Mouse (Mus musculus): ENCODE results near the gene Ddn. TPM values are rescaled to one million over a fixed set of nuclear protein-coding genes. Genes with fewer than 3 reads are reported as not detected.

Ddn gene
- not detected in 2 replicates for total RNA-seq (2014; fragmentation: Nextera tagmentation)
- not detected in 2 replicates for total RNA-seq (2017)

DNA sequence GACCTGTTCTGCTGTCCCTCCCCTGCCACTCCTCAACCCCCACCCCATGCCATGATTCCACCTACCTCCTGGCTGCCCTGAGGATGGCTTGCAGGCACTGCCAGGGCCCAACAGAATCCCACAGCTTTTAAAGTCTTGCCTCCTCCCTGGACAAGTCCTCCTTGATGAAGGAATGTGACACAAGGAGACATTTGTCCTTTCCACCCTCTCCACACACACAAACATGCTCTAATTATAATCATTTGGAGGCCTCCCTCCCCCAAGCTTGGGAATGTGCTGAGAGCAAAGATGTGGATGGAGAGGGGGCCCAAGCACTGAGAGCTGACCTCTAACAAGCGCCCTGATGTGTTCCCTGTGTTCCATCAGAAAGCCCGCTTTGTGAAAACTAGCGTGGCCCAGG lies at the start of gene Ddn:
Ddn (minus strand) TSS at position 101 of the 400 bp plus-strand sequence.
- no peak for ATAC-seq (replicated peaks; ENCODE audit: poor library complexity, severe bottlenecking)

DNA sequence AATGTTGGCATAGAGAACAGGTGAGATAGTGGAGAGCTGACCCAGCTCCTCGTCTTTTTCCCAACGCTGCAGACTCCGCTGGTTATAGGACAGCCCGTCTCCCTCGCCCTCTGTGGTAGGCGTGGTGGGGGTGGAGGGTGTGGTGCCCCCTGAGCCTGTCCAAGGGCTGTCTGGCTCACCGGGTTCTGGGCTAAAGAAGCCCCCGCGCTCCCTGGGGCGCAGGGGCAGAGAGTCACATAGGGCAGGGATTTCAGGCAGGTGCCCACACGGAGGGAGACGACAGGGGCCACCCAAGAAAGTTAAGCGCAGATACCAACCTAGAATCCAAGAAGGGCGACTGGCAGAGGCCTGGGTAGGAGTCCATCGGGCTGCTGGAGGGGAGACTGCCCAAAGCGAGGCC lies 44.9 kb upstream of the Ddn start:
- ATAC-seq (replicated peaks; ENCODE audit: poor library complexity, severe bottlenecking) = no peak

DNA sequence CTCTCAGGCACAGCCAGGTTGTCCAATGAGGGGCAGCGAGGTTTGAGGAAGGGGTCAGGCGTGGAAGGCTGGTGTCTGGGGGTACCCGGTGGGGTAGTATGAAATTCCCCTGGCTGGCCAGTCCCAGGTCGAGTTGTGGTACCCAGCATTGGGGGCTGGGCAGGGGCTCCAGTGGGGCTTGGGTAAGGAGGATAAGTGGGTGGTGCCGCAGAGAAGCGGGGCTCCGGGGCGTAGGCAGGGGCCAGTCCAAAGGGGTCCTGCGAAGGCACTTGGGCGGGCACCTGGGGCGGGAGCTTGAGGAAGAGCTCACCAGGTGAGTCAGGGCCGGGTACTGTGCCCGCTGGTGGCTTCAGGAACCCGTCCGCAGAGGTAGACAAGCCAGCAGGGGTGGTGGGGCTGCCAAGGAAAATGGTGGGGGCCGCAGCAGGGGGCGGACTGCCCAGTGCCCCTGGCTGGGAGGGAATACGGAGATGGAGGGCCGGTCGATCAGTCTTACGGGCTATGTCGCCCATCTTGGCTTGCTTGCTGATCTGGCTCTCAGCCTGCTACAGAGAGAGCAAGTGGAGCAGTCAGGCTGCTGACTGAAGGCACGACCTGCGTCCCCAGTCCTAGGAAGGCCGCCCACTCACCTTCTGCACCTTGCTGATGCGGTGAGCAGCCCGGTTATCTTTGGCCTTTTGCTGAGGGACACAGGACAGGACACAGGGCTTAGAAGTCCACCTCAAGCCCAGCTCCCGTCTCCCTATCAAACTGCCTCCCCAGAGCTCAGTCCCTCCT lies 44.1 kb upstream of the Ddn start:
- no peak for ATAC-seq (replicated peaks; ENCODE audit: poor library complexity, severe bottlenecking)

DNA sequence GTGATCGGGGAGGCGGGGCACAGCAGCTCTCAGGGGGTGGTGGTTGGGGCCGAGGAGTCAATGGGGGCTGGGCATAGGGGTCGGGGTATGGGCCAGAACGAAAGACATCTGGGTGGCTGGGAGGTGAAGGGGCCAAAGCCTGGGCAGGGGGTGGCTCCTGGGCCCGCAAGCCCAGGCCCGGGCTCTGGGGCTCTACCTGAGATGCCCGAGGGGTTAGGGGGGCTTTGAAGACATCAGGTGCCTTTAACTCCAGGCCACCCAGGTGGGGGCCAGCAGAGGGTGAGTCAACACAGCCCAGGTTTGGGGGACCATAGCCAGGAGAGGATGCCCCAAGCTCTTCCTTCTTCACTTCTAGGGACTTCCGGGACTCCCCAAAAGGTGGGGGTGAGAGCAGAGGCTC lies 43.4 kb upstream of the Ddn start:
- no peak for ATAC-seq (replicated peaks; ENCODE audit: poor library complexity, severe bottlenecking)

DNA sequence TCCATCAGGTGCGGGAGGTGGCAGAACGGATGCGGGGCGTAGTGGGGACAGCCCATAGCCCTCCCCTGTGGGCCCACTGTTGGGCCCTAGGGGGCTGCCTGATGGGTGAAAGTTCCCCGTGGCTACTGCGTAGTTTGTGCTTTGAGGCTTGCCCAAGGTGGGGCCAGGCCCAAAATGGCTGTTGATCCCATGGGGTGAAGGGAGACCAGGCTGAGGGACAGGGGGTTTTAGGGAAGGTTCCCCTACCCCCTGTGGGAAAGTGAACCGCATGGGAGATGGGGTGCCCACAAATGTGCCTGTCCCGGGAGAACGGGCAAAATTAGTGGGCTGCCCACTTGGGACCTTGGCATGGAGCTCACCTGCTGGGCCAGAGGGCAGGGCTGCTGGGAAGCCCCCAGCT lies 42.8 kb upstream of the Ddn start:
- no peak for ATAC-seq (replicated peaks; ENCODE audit: poor library complexity, severe bottlenecking)

DNA sequence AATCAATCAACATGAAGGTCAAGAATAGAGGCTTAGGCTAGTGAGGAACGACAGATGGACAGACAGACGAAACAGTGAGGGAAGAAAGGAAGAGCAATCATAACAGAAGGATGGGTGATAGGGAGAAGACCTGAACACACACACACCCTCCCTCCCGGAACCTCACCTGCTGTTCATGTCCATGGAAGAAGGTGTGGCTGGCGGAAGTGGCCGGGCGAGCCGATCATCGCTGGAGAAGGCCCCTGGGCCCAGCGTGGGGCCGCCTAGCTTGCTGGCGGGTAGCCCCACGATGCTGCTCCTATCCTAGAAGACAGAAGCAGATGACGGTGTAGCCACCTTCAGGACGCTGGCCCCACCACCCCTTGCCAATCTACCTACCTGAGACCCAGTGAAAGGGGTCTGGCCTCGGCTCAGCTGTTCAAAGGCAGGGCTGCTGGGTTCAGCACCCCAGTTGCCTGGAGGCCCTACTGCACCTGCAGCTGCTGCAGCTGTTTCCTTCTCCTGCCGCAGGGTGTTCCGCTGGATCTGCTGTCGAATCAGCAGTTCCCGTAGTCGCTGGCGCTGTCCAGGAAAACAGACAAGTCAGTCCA lies 42.0 kb upstream of the Ddn start:
- no peak for ATAC-seq (replicated peaks; ENCODE audit: poor library complexity, severe bottlenecking)

DNA sequence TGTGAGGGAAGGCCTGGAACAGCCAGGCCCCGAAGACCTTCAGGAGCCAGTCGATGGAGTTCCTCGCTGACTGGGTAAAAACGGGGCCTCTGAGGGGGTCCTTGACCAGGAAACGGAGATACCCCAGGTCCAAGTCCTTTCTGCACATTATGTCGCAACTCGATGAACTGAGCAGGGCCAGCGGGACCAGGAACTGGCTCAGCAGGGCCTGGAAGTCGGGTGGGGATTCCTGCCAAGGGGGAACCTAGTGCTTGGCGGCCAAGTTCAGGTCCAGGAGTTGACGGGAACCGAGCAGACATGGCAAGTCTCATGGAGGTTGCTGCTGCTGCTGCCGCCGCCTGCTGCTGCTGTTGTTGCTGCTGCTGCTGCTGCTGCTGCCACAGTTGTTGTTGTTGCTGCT lies 41.4 kb upstream of the Ddn start:
- no peak for ATAC-seq (replicated peaks; ENCODE audit: poor library complexity, severe bottlenecking)

DNA sequence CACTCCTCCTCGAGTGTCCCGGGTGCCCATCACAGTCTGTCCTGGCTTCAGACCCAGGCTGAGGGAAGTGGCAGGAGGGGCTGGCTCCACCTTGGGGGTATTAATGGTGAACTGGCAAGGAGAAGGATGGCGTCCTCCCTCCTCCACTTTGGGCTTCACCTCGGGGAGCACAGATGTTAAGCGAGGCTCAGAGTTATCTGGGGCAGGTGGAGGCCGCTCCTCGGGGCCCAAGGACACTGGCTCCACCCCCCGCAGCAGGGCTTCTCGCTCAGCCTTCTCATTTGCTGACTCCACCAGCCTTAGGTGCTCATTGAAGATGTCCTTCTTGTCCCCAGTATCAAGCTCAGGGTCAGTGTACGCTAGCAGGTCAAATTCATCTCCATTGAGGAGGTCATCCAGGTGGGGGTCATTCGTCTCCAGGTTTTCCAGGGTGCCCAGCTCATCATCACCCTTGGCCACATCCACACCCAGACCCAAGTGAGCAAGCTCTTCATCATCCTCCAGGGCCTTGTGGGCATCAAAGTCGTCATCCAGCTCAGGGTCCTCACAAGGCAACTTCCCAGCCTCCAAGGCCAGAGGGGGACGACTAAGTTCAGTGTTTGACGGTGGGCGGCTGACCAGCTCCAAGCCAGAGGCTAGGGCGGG lies 40.8 kb upstream of the Ddn start:
- ATAC-seq (replicated peaks; ENCODE audit: poor library complexity, severe bottlenecking) = no peak

DNA sequence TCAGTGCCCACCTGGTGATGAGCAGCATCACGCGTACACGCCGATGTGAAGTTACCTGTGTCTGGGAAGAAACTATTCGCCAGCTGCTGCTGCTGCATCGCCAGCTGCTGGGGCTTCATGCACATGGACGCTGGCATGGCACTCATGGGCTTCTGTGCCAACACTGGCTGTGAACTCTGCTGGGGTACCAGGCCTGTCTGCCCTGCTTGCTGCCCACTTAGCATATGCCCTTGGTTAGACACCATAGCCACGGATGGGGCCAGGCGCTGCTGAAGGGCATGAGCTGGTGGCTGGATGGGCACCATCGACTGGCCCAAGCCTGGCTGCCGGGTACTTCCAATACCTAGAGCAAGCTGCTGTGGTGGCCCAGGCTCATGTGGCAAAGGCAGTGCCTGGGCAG lies 39.9 kb upstream of the Ddn start:
- ATAC-seq (replicated peaks; ENCODE audit: poor library complexity, severe bottlenecking) = no peak

DNA sequence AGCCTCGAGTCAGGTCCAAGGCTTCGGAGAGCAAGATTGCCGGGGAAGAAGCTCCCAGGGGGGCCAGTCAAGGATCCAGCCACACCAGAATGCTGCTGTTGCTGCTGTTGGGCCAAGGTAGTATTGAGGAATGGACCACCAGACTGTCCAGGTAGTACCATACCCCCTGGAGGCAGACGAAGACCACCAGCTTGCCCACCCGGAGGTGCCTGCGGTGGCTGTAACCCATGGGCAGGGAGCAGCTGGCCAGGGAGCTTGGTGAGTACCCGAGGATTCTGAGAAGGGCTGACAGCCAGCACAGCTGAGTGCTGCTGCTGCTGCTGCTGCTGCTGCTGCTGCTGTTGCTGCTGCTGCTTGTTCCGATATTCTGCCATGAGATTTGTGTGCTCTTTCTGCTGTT lies 36.9 kb upstream of the Ddn start:
- no peak for ATAC-seq (replicated peaks; ENCODE audit: poor library complexity, severe bottlenecking)

DNA sequence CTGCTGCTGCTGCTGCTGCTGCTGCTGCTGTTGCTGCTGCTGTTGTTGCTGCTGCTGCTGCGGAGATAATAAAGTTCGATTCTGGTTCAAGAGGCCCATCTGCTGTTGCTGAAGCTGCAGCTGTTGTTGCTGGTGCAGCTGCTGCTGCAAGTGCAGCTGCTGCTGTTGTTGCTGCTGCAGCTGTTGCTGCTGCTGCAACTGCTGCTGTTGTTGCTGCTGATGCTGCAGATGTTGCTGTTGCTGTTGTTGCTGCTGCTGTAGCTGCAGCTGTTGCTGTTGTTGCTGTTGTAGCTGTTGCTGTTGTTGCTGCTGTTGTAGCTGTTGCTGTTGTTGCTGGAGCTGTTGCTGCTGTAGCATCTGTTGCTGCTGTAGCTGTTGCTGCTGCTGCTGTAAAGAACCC lies 35.9 kb upstream of the Ddn start:
- ATAC-seq (replicated peaks; ENCODE audit: poor library complexity, severe bottlenecking) = no peak

DNA sequence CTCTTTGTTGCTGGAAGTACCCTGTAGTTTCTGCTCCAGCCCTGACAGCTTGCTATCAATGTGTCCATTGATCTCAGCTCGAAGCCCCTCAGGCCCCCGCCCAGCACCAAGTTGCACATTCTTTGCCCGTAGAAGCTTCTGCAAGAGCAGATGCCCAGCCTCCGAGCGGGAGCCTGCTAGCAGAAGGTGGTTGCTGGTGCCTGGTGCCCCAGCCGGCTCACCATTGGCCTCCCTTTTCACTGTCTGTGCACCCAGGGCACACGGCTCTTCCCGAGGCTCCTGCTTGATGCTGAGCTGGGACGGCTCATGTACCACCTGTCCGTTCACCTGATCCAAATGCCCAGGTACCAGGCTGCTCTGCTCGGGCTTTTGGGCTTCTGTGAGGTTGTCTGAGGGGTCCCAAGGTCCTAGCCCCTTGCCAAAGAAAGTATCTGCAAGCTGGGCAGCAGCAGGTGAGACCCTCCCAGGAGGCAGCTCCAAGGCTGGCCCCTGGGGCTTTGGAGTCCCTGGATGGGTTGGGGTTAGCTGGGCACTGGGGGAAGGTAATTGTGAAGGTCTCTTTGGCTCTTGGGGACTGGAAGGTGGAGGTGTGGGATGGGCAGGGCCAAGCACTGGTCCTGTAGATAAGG lies 34.4 kb upstream of the Ddn start:
- no peak for ATAC-seq (replicated peaks; ENCODE audit: poor library complexity, severe bottlenecking)

DNA sequence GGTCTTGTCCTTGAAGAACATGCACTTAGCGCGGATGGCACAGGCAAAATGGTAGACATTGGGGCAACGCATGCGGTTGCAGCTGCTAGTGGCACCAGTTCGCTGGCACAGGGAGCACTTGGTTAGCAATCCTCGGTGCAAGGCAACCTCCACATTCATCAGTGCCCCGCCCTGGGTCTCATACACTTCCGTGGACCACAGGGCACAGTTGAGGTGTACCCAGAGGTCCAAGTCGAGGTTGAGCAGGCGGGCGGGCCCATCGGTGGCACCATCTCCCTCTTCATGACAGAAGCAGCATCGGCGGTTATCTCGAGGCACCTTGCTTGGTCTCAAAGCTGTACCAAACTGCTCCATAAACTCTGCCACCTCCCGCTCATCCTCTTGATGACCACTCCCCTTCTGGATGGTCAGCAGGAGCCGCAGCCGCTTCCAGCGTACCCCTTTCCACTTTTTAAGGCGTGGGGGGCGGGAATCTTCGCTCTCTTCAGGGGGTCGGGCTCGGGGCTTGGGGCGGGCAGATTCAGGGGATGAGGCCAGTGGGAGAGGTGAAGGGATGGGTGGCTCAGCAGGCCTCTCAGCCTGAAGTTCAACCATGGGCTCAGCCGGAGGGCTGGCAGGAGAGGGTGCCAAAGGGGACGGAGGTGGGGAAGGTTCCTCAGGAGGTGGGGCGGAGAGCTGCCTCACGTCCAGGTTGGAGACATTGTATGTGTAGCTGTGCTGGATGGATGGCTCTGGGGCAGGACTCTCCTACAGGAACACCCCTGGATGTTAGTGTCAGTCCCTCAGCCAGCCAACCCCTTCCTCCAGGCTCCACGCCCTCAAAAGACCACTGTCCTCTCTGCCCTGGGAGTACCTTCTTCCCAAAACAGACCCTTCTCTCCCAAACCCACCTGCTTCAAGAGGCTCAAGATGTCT lies 30.6 kb upstream of the Ddn start:
- ATAC-seq (replicated peaks; ENCODE audit: poor library complexity, severe bottlenecking) = no peak

DNA sequence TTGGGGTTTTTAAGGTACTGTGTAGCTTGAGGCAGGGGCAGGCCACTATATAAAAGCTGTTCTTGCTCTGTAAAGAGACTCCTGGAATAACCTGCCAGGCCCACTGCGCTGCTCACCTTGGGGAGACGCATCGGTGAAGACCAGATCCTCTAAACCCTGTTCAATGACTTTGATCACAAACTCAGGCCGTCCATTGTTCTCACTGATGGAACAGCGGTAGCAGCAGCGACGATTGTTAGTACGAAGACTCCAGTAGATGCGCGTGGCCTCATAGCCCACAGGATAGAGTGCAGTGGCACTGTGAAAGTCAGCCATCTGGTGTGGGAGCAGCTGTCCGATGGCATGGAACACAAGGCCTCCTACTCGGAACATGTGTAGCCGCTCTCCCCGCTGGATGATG lies 29.9 kb upstream of the Ddn start:
- ATAC-seq (replicated peaks; ENCODE audit: poor library complexity, severe bottlenecking) = no peak

DNA sequence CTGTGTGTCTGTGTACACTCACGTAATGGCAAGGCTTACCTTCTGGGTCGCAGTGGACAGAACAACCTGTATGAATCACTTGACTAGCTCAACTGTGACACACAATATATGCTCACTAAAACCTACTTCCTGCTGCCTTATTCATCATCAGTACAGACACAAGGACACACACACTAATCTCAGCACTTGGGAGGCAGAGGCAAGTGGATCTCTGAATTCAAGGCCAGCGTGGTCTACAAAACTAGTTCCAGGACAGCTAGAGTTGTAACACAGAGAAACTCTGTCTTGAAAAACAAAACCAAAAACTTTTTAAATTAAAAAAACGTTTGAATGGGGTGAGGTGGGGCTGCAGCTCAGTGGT lies 28.4 kb upstream of the Ddn start:
- no peak for ATAC-seq (replicated peaks; ENCODE audit: poor library complexity, severe bottlenecking)

DNA sequence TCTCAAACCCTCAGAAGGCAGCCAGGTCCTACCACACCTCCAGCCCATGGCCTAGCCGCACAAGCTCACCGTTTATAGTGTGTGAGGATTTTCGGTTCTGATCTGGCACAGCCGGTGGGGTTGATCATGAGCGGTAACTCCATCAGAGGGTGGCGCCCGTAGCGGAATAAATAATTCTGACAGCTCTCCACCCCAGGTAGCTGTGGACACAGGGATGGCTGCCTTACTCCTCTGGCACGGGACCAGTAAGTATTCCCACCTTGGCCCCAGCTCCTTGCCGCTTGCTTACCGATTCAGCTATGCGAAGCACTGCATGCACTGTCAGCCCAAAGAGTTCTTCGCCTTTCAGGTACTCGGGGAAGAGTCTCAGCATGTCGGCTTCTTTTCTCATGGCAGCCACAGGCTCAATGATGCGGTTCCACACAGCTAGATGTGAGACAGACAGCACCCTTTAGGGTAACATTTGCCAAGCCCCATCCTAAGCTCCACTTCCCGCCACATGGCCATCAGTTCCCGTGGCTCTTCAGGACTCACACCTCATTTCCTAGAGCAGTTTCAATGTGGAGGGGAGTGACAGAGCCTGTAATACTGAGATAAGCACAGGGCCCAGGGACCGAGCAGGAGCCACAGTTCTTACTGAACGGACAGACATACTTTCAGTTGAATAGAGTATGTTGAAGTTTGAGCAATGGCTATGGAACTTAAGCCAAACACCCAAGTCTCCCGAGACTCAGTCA lies 27.9 kb upstream of the Ddn start:
- no peak for ATAC-seq (replicated peaks; ENCODE audit: poor library complexity, severe bottlenecking)

DNA sequence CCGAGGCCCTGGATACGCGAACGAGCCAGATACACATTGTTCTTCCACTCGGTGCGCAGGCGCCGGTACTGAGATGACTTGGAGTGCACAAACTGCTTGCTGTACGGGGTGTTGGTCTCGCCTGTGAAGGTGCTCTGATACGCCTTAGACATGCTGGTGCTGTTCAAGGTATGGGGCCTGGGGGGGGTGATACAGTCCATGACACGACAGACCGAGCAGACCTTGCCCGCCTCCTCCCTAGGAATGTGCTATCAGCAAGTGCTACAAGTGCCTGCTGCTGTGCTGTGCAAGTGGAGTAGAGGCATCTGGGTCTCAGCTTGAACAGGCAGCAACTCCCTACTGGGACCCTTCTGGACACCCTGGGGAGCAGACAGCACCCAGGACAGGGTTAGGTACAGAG lies 26.0 kb upstream of the Ddn start:
- ATAC-seq (replicated peaks; ENCODE audit: poor library complexity, severe bottlenecking) = no peak

DNA sequence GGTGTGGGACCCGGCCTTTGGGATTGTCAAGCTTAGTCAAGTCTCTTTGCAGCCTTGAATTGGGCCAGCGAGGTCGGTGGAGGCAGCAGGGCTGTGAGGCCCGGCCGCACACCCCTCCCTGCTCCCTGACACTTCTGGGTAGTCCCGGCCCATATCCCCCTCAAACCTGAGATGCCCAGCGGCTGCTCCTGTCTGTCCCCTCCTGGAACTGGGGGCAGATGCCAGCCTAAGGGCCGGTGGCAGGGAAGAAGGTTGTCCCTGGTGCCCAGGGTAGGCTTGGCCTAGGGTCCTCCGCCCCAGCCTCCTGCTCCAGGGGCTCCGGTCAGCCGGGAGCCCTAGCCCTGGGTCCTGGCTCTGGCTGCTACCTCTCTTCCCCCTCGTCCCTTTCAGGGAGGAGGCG lies 24.8 kb upstream of the Ddn start:
- no peak for ATAC-seq (replicated peaks; ENCODE audit: poor library complexity, severe bottlenecking)

DNA sequence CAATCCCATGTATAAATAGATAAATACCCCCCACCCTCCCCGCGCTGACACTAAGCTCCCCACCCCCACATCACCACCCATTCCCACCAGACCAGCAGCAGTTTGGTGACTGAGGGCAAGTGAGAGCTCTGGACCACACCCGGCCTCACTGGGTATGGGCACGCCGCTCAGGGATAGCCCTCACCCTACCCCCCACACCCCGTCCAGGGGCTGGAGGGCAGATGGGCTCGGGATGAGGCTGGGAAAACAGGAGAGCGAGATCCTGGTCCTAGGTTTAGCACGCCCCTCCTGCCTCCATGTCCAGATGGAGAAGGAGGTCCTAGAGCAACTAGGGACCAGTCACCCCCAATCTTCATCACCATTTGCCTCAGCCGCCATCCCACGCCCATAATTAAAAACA lies 24.0 kb upstream of the Ddn start:
- no peak for ATAC-seq (replicated peaks; ENCODE audit: poor library complexity, severe bottlenecking)
